Mouse (Mus musculus): Measurements from ENCODE around the gene Duox2.
A peak's percentile ranks its signal among the peaks of the same experiment; 100 is the strongest.

The Duox2 gene

GRCm38 (mm10) chr2:122240735-122241134, 57.5 kb downstream of the Duox2 start:
- DNase-seq (ENCODE audit: low spot score in 2 of 2), result no peak

- DNase-seq (ENCODE audit: low spot score in 2 of 2), result no peak
Measured at GRCm38 (mm10) chr2:122237891-122238470, 60.3 kb downstream of the Duox2 start.

GRCm38 (mm10) chr2:122236321-122236720, 61.9 kb downstream of the Duox2 start:
- no peak for DNase-seq (ENCODE audit: low spot score in 2 of 2)

- no peak for DNase-seq (ENCODE audit: low spot score in 2 of 2)
Measured at GRCm38 (mm10) chr2:122235425-122235824, 62.8 kb downstream of the Duox2 start.

- DNase-seq (ENCODE audit: low spot score in 2 of 2), result peak; percentile 73 to 74
Measured at GRCm38 (mm10) chr2:122234611-122235288, 63.5 kb downstream of the Duox2 start, which contains the start of gene Sord. Sord (plus strand) TSS chr2:122234749.

GRCm38 (mm10) chr2:122233759-122234557, 64.3 kb downstream of the Duox2 start:
- DNase-seq (ENCODE audit: low spot score in 2 of 2), result peak in 1 of 2 experiments; percentile 26

- DNase-seq (ENCODE audit: low spot score in 2 of 2), result no peak
Measured at GRCm38 (mm10) chr2:122233341-122233740, 64.9 kb downstream of the Duox2 start.

- no peak for DNase-seq (ENCODE audit: low spot score in 2 of 2)
Measured at GRCm38 (mm10) chr2:122231616-122232015, 66.6 kb downstream of the Duox2 start.

GRCm38 (mm10) chr2:122230395-122230794, 67.9 kb downstream of the Duox2 start:
- no peak for DNase-seq (ENCODE audit: low spot score in 2 of 2)
